Mouse (Mus musculus) cerebellum, adult 8-10 months (tissue): ENCODE measurements around the gene Ttll12.

Experiments used
- DNase-seq: peaks from one replicate; pipeline ENCODE4 v3.0.0; 2022

Gene Ttll12

DNA sequence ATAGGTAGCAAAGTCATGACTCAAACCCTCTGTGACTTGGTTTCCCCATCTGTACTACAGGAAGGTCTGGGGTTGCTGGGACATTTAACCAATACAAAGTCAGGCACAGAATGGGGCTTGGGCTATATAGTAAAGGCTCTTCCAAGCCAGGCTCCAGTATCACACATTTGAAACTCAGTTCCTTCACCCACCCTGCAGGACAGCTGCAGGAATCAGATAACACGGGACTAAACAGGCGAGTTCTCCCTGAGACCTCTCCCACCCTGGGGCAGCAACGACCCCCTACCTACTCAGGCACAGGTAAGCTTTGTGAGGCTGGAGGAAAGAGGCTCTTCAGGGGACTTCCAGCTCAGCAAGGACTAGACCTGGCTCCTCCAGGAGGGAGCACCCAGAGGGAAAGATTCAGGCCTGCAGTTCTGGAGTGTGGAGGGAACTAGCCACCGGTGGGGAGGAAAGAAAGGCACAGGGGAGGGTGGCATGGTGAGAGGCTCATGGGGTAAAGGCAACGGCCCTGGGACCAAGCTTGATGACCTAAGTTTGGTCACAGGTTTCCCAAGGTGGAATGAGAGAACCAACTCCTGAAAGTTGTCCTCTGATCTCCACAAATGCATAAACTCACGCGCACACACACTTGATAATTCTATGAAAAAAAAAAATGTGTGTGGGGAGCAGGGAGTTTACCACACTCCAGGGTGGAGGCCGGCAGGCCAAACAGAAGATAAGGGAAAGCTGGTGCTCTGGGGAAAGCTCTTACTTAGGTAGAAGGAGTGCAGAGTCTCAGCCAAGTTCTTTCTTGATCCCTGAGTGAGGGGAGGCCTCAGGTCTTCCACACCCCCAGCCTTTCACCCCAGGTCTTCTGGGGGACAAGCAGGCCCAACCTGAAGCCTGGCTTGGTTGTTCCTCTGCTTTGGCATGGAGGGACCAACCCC, 2.4 kb downstream of the Ttll12 start:
- no peak for DNase-seq

DNA sequence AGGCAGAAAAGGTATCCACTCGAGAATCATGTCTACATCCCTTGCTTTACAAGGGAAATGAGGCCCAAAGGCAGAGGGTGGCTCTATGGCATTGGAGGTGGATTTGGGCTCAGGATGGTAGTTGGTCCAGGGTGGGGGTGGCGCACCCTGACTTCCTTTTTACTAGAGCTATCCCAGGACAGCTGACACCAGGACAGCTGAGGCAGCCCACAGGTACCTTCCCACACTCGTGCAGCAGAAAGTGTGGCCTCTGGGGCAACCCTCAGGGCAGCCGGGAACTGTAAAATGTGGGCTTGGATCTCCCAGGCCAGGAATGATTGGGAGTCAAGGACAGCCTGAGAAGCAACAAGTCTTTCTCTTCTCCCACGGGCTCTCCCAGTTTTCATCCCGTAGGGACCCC, 3.2 kb downstream of the Ttll12 start:
- no peak for DNase-seq

DNA sequence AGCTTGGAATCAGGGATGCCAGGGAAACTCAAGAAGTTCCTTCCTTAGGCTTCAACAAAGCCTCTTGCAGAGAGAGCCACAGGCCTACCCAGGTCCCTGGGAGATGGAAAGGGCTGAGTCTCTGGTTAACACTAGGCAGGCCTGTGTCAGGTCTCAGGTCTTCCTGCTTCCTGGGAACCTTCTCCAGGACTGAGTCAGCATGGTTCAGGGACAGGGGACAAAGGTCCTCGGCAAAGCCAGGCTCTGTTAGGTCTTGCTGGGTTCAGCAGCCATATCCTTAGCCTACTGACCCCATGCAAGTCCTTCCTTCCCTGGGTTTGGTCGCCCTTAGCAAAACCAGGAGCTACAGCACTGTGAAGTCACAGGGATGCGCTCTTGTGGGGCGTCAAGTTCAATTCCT, 4.1 kb downstream of the Ttll12 start:
- DNase-seq: no peak

DNA sequence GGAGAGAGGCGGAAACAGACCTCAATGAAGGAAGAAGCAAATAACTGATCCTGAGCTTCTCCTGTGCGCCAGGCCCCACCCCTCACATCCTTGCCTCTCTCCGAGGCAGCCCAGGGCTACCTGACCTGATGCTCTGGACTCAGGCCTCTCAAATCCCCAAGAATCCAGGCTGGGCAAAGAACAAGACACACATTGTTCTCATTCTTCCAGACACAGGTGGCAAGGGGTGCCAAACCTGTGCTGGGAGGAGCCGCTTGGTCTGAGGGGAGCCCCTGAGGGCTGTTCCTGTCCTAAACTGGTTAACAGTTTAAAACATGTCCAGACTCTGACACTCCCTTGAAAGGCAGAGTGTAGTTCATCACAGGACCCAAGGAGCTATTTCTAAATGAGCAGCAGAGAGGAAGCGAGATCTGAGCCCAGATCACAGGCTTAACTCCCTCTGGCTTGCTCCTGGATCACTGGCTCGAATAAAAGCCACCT, 10.2 kb downstream of the Ttll12 start:
- no peak for DNase-seq

DNA sequence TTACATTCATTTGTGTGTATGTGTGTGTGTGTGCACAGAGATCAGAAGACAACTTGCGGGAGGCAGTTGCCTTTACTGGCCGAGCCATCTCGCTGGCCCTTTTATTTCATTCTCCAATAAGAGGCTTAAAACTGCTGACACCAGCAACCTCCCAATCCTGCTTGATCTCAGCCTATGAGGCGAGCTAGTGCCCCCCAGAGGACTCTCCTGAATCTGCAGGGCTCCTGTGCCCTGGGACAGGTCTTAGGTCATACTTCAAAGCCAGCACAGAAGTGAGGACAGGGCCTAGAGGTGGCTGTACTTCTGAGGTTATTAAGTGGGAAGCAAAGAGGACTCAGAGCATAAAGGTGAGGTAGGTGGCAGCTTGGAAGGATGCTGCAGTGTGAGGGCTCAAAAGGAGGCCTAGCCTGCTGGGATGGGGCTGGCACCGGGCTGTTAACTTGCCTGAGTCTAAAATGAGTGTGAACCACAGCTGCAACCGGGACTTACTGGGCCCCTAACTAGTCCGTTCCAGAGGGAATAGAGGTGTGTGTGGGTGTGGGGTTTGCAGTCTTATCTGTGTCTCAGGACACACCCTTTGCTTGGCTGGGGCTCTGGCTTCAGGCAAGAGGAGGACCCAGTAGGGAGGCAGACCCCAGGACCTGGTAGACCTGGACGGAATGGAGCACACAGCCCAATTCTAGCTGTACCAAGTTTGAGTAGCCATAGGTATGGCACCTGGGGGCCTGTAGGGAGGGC, 11.4 kb downstream of the Ttll12 start:
- DNase-seq: no peak

DNA sequence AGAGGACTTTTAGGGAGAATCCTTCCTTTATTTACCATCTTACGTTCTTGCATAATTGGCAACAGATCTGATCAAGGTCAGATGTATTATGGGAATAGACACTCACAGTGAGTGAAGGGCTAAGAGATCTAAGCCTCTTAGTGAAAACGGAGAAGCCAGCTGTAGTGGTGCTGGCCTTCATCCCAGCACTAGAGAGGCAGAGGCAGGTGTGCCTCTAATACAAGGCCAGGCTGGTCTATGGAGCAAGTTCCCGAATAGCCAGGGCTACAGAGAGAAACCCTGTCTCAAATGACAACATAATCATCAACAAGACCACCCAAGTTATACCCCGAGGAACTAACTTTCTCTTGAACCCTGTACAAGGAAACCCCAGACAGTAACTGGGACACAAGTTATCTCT, 12.0 kb downstream of the Ttll12 start:
- no peak for DNase-seq

DNA sequence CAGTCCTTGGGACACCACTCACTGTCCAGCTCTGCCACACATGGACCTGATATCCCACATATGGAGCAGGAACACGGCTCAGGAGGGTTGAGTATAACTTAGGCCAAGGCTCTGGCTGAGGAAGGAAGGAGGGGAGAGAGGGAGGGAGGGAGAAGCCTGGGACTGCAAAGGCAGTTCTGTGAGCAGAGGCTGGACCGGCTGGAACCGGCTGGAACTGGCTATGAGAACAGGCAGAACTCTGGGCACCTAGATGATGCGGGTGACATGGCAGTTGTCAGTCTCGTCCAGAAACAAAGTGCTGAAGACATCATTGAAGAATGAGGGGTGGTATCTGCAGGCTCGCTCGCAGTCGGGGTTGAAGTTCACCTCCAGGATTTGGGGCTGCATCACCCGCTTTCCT, 18.3 kb downstream of the Ttll12 start:
- DNase-seq: no peak

DNA sequence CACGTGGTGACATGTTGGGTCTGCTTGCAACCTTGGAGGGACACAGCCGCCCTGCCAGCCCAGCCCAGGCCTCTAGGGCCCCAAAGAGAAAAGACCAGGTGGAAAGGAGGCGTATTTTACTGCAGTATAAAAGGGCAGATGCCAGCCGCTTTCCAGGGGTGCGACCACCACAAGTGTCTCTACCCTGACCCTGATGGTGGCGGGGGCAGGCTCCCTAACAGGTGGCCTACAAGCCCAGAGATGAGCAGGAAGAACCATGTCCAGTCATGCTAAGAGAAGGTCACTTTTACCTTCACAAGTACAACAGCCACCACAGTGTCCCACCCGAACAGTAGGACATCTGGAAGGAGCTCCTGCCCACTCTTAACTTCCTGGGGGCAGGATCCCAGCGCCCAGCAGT, 19.4 kb downstream of the Ttll12 start:
- no peak for DNase-seq

DNA sequence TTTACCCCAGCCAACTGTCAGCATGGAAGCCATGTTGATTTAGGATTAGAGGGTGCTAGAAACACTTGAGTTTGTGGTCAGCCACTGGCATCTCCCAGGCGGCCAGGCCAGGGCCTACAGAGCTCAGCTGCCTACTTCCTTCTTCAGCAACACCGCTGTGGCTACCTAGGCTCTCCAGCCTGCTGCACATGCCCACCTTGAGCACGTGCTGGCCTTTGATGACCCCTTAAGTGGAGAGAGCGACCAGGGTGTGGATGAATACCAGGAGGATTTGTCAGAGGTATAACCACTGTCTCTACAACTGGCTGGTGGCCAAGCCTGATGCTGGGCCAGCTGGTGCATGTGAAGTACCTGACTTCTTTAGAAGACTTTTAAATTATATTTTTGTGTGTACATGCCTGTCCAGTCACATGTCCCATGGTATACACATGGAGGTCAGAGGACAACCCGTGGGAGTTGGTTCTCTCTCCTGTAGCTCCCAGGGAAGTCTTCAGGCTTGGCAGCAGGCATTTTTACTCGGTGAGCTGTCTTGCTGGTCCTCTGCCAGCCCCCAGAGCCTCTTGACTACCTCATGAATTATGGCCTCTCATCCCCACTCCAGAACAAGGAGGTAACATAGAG, 20.1 kb downstream of the Ttll12 start:
- no peak for DNase-seq

DNA sequence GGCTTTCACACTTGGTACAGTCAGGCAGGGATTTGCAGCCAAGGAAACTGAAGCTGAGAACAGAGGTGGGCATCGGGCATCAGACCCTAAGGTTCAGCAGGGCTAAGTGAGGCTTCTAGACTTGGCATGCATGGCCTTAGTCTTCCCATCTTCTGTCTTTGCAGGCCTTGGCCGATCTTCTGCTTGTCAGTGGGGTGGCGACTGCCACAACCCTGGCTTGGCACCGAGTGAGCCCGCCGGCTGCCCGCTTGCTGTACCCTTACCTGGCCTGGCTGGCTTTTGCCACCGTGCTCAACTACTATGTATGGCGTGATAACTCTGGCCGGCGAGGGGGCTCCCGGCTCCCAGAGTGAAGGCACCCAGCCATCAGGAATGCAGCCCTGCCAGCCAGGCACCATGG, 21.4 kb downstream of the Ttll12 start:
- peak; percentile 21 for DNase-seq

DNA sequence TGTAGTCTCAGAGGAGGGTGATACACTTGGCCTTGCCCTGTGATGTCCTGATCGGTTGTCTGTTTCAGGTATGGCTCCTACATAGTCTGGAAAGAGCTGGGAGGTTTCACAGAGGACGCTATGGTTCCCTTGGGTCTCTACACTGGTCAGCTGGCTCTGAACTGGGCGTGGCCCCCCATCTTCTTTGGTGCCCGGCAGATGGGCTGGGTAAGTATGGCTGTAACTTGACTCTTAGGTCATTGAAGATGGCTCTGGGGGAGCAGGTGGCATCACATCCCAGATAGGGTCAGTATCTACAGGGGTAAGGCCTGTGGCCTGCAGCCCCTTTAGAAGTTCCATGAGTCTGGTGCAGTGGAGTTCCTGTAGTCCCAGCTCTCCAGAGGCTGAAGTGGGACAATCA, 22.8 kb downstream of the Ttll12 start:
- DNase-seq: no peak

DNA sequence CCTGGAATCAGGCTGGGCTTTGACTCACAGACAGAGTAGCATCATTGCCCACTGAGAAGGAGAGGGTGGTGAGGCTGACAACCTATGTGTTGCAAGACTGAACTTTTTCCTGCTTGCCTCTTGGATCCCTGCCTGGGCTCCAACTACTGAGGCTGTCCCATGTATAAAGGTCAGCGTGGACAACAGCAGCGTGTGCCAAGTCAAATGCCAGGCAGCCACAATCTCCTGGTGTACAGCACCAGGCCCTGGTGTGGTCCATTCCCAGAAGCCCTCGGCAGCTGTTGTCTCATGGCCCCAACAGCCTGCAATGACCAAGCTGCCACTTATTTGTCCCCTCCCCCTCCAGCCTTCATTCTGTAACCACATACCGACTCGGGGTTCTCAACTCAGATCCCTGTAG, 23.3 kb downstream of the Ttll12 start:
- no peak for DNase-seq

DNA sequence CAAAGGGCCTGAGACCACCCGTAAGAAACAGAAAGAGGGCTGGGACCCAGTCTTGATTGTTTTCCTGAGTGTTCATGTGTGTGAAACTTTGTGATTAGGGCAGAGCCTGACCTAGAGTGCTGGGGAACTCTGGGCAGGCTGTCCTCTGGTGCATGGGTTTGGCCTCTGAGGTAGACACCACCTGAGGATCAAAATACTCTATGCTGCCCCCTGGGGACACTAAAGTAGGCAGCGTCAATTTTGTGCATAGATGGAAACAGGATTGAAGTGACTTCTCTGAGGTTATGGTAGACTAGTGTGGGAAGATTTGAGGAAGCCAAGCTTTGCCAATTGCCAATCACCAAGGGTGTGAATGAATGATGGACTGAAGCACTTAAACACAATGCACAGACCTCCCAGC, 24.3 kb downstream of the Ttll12 start:
- DNase-seq: no peak

DNA sequence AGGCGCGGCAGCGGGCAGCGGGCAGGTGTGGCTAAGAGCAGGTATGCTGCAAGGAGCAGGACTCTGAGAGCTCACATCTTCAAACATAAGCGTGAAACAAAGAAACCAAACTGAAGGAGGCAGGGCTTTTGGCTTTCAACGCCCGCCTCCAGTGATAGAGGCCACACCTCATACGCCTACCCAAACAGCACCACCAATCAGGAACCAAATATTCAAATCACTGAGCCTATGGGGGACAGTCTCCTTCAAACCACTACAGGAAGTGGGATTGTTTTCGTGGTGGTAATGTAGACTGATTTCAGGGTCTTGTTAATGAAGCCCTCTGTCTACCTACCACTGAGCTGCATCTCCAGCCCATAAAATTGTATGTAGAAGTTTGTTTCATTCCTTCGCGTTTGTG, 25.3 kb downstream of the Ttll12 start:
- DNase-seq: no peak

DNA sequence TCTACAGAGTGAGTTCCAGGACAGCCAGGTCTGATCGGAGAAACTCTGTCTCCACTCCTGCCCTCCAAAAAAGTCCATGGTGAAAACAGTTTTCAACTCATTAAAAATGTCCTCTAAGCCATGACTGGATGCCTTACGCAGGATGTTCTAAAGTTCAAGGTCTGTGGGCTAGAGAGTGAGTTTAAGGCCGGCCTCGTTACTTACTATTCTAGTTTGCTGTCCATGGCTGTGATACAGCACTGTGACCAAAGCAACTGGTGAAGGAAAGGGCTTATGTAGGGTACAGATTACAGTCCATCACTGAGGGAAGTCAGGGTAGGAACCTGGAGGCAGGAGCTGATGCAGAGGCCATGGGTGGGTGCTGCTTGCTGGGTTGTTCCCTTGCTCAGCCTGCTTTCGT, 26.4 kb downstream of the Ttll12 start:
- DNase-seq: no peak

DNA sequence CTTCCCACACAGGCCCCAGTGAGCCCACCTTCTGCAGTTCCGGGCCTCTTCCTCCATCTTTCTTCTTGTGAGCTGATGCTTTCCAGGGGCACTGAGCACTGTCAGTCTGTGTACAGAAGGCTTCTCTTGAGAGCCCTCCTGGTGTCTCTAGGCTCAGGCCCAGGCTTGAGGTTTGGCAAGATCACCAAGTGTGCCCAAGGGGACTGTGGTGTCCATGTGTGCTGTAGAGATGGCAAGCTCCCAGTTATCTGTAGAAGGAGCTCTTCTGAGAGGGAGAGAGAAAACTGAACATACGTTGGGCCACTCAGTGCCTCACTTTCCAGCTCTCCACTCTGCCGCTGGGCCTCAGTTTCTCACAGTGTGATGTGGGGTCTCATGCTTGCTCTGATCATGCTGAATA, 27.2 kb downstream of the Ttll12 start:
- no peak for DNase-seq

DNA sequence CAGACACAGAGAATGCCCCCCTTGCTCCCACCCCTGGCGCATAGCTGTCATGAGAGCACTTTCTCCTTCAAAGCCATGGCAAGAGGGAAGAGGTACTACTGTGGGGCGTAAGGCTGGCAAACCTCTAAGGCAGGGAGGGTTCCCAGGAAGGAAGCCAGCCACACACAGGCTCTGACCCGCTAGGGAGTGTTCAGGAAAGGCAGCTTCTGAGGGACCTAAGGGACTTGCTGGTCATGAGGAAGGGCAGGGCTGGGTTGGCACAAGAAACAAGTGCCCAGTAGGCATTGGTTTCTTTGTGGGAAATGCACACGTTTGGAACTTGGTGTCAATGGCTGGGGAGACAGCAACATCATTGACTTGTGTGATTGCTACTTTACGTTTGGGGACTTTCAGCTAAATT, 29.0 kb downstream of the Ttll12 start:
- DNase-seq: no peak

DNA sequence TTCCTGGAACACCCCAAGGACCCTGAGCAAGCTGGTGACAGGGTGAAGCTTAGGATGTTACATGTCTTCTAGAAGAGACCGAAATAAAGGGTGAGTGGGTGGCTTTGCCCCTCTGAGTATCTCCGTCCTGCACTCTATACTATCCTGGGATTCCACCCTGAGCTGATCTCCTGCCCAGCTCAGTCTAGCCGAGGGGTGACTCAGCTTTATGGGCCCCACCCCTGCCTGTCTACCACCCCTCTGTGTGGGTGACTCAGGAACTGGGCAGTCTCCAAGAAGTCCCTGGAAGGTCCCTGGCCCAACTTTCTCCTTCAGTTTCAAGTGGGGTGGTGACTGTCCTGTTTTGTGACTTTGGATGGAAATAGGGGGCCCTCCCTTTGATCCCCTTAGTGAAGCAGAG, 29.5 kb downstream of the Ttll12 start:
- DNase-seq: no peak

DNA sequence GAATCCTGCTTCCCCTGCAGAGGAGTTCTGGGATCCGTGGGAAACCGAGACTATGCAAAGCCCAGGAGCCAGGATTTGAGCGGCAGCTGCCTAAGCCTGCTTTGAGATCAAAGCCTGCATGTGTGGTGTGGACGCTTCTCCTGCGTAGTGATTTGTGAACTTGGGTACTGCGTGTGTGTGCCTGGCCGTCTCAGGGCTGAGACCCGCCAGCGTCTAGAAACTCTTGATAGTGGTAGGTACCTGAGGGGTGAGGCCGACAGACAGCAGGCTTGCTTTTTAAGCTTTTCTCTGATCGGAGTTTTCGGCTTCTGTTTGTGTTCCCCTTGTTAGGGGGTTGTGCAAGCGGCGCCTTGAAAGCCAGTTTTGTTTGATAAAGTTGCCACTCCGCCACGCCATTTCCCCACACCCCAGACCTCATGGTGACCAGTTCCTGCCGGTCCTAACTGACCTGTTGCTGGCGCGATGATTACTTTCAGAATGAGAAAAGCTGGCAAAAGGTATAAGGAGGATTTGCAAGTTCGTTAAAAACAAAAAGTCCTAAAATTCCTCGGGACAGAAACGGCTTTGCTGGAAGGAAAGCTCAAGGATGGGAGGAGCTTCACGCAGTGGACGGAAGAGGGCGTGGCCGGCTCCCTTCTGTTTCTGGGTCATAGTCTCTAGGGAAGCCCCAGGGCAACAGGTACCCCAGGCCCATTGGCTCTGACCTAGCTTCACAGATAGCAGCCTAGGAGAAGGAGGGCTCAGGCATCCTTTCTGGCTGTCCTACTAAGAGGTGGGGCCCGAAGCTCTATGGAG, 30.9 kb downstream of the Ttll12 start:
- no peak for DNase-seq

DNA sequence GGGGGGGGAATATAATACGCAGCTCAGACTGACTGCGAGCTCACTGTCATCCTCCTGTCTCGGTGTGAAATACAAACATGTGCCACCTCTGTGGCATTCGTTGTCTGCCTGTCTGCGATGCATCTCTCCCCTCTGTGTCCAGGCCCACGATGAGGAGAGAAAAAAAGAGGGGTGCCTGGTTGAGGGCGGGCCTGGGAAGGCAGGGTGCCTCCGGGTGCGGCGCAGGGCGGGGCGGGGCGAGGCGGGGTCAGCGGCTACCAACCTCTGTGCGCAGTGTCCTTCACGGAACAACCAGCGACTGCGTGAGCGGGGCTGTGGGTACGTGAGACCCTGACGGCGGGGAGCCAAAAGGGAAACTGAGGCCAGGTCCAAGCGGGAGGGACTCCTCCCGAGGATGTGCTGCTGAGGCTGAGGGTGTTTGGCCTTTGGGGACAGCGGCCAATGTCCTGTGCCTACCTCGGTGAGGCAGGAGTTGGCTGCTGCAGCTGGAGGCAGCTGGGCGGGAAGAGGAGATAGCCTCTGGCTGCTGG, 31.6 kb downstream of the Ttll12 start, which contains the start of the genes Tspo and Mcat:
TSS of gene Tspo (plus strand) at position 266 of the 530 bp plus-strand sequence.
TSS of gene Mcat (minus strand) at position 461 of the 530 bp plus-strand sequence.
- DNase-seq: no peak

DNA sequence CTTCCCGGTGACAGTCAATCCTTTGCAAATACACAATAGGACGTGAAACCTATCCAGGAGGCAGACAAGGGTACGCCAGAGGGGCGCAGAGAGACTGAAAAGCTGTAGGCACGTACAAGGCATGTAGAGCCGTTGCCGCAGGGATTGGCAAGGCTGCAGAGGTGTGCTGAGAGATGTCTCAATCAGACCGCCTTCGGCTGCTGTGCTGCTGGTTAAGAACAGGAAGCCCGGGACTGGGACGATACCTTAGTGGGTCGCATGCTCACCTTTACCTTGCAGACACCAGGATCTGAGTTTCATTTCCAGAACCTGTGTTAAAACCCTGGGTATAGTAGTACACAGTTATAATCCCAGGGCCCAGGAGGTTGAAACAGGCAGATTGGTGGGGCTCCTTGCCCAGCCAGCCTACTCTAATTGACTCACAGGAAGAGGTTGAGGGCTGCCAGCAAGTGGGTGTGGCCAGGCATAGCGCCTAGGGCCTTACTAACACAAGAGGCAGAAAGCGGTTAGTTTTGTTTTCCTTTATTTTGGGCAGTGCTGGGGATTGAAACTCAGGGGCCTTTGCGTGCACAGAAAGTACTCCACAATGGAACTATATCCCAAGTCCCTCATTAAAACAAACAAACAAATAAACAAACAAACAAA, 32.2 kb downstream of the Ttll12 start:
- DNase-seq: no peak

DNA sequence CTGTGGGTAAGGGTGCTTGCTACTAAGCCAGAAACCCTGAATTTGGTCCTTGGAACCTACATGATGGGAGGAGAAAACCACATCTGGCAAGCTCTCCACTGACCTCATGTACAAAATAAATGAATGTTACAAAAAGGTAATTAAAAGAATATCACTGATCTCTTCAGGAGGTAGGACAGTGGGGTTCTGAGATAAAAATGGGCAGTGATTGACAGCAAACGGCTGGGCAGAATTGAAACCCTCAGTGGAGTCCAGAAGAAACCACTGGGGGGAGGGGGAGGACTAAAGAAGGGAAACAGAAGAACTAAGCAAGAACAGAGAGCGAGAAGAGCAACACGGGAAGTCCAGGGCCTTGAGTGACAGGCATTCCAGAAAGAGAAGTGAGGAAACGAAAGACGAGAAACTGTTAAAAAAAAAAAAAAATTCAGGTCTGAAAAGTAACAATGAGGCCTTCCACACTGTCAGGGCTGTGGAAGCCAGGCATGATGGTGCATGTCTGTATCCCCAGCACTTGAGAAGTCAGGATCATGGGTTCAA, 33.9 kb downstream of the Ttll12 start:
- no peak for DNase-seq
